Mouse (Mus musculus): ENCODE measurements around the gene Cnbp. TPM values are rescaled to one million over a fixed set of nuclear protein-coding genes. Genes with fewer than 3 reads are reported as not detected.

Cnbp gene
- polyA plus RNA-seq, 1 experiment from 2014 or later: 1,125 TPM

DNA sequence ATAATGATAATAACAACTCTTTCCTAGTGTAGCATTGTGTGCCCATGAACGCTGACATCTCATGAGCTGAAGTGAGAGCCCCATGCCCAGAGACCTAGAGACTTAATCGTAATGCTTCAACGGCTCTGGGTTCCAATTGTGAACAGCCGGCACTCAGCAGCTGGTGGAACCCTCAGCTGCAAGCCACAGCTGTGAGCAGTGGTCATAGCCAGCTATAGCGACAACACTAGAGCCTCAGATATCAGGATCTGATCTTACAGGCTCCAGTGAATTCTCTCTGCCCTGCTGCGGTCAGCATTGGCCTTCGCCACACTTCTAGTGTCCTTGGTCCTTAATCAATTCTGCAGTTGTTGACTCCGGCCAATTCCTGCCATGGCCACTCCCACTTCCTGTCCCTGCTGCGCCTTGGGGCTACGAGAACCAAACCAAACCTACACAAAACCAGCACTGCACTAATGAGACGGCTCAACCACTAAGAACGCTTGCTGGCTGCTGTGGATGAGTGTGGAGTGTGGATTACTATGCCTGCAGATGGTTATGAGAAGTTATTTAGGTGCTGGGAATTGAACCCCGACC is 25.2 kb upstream of the Cnbp start:
- DNase-seq (ENCODE audit: low spot score) (no peak), ATAC-seq (ENCODE audit: low FRiP score) (no peak)
- H3K27me3 ChIP-seq (ENCODE audit: control insufficient read depth, insufficient read depth, low read length): no peaks in the 10 kb centered on the region
- H3K4me2 ChIP-seq (replicated peaks; ENCODE audit: low read depth, low read length): no peak overlapping the region
- no peaks in the 10 kb centered on the region for H3K4me1 ChIP-seq (replicated peaks; ENCODE audit: control insufficient read depth, insufficient read depth, low read length)
- no peaks in the 10 kb centered on the region for H3K9me3 ChIP-seq (ENCODE audit: control insufficient read depth, low read length)
- WGBS: 78% methylated on average over 13 of the region's 13 CpGs
- H3K36me3 ChIP-seq (ENCODE audit: control insufficient read depth, insufficient read depth, low read length): no peaks in the 10 kb centered on the region
- no peak overlapping the region for H3K4me3 ChIP-seq (ENCODE audit: low read depth, low read length)
- no peak overlapping the region for H3K27ac ChIP-seq (ENCODE audit: low read depth, low read length)
- no peak overlapping the region for H3K9ac ChIP-seq (ENCODE audit: low read depth, low read length)

DNA sequence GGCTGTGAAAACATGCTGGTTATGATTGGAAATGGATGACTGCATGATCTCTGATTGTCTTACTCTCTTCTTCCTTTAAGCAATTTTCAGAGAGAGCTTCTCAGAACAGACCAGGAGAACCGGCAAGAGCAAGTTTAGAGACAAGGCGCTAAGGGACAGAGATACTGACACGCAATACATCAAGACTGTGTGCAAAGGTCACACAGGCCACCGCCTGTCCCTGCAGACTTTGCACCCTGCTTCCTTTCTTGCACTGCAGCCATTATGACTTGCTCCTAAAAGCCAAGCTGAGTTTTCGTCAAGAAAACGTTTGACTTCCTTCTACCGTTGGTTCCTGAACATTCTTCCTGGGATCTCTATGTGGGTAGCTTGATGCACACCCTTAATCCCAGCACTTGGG is 24.7 kb upstream of the Cnbp start:
- Histone ChIP-seq H3K9ac (ENCODE audit: low read depth, low read length) (no peak overlapping the region), H3K9me3 (ENCODE audit: control insufficient read depth, low read length) (no peaks in the 10 kb centered on the region), H3K27me3 (ENCODE audit: control insufficient read depth, insufficient read depth, low read length) (no peaks in the 10 kb centered on the region), H3K4me2 (replicated peaks; ENCODE audit: low read depth, low read length) (no peak overlapping the region), H3K27ac (ENCODE audit: low read depth, low read length) (no peak overlapping the region), H3K36me3 (ENCODE audit: control insufficient read depth, insufficient read depth, low read length) (no peaks in the 10 kb centered on the region), H3K4me3 (ENCODE audit: low read depth, low read length) (no peak overlapping the region), H3K4me1 (replicated peaks; ENCODE audit: control insufficient read depth, insufficient read depth, low read length) (no peaks in the 10 kb centered on the region)
- ATAC-seq (ENCODE audit: low FRiP score) (no peak), DNase-seq (ENCODE audit: low spot score) (no peak)
- 91% methylated on average over 7 of the region's 7 CpGs for WGBS

DNA sequence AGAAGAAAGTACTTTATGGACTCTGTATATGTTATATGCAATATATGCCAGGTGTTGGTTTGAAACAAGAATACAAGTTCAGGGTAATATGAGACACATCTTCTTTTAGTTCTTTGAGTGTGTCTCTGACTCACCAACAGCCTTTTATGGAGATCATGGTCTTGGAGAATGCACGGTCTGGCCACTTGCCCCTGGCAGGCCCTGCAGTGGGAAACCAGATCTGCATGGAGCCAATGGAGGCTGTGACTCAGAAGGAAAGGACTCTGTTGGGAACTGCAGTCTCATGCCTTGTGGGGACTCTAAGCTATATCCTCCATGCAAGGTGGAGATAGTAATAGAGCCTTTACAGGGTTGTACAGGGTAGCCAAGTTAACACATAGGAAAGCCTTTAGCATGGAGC is 24.2 kb upstream of the Cnbp start:
- no peaks in the 10 kb centered on the region for H3K4me1 ChIP-seq (replicated peaks; ENCODE audit: control insufficient read depth, insufficient read depth, low read length)
- 92% methylated on average over 1 of the region's 1 CpGs for WGBS
- no peak overlapping the region for H3K27ac ChIP-seq (ENCODE audit: low read depth, low read length)
- no peak overlapping the region for H3K9ac ChIP-seq (ENCODE audit: low read depth, low read length)
- H3K4me2 ChIP-seq (replicated peaks; ENCODE audit: low read depth, low read length): no peak overlapping the region
- ATAC-seq (ENCODE audit: low FRiP score): no peak
- H3K27me3 ChIP-seq (ENCODE audit: control insufficient read depth, insufficient read depth, low read length): no peaks in the 10 kb centered on the region
- H3K9me3 ChIP-seq (ENCODE audit: control insufficient read depth, low read length): no peaks in the 10 kb centered on the region
- H3K4me3 ChIP-seq (ENCODE audit: low read depth, low read length): no peak overlapping the region
- no peak for DNase-seq (ENCODE audit: low spot score)
- H3K36me3 ChIP-seq (ENCODE audit: control insufficient read depth, insufficient read depth, low read length): no peaks in the 10 kb centered on the region

- ATAC-seq (ENCODE audit: low FRiP score): no peak
- WGBS: 92% methylated on average over 2 of the region's 2 CpGs
- H3K4me2 ChIP-seq (replicated peaks; ENCODE audit: low read depth, low read length): no peak overlapping the region
- H3K27me3 ChIP-seq (ENCODE audit: control insufficient read depth, insufficient read depth, low read length): no peaks in the 10 kb centered on the region
- no peaks in the 10 kb centered on the region for H3K4me1 ChIP-seq (replicated peaks; ENCODE audit: control insufficient read depth, insufficient read depth, low read length)
- no peak overlapping the region for H3K9ac ChIP-seq (ENCODE audit: low read depth, low read length)
- H3K9me3 ChIP-seq (ENCODE audit: control insufficient read depth, low read length): no peaks in the 10 kb centered on the region
- H3K27ac ChIP-seq (ENCODE audit: low read depth, low read length): no peak overlapping the region
- H3K4me3 ChIP-seq (ENCODE audit: low read depth, low read length): no peak overlapping the region
- DNase-seq (ENCODE audit: low spot score): no peak
- H3K36me3 ChIP-seq (ENCODE audit: control insufficient read depth, insufficient read depth, low read length): no peaks in the 10 kb centered on the region
Measured at GRCm38 (mm10) chr6:87873963-87874362, 23.1 kb upstream of the Cnbp start.

GRCm38 (mm10) chr6:87873104-87873503 is 22.2 kb upstream of the Cnbp start:
- 33% methylated on average over 1 of the region's 1 CpGs for WGBS
- ATAC-seq (ENCODE audit: low FRiP score): no peak

GRCm38 (mm10) chr6:87871240-87871639 is 20.3 kb upstream of the Cnbp start:
- H3K27me3 ChIP-seq (ENCODE audit: control insufficient read depth, insufficient read depth, low read length): no peaks in the 10 kb centered on the region
- 94% methylated on average over 7 of the region's 7 CpGs for WGBS
- no peak overlapping the region for H3K9ac ChIP-seq (ENCODE audit: low read depth, low read length)
- H3K4me1 ChIP-seq (replicated peaks; ENCODE audit: control insufficient read depth, insufficient read depth, low read length): no peaks in the 10 kb centered on the region
- no peak for ATAC-seq (ENCODE audit: low FRiP score)
- H3K4me3 ChIP-seq (ENCODE audit: low read depth, low read length): no peak overlapping the region
- H3K9me3 ChIP-seq (ENCODE audit: control insufficient read depth, low read length): no peaks in the 10 kb centered on the region
- H3K27ac ChIP-seq (ENCODE audit: low read depth, low read length): no peak overlapping the region
- H3K4me2 ChIP-seq (replicated peaks; ENCODE audit: low read depth, low read length): no peak overlapping the region
- no peak for DNase-seq (ENCODE audit: low spot score)
- no peaks in the 10 kb centered on the region for H3K36me3 ChIP-seq (ENCODE audit: control insufficient read depth, insufficient read depth, low read length)

More at GRCm38 (mm10) chr6:87873104-87873503, 22.2 kb upstream of the Cnbp start:
- no peaks in the 10 kb centered on the region for H3K4me1 ChIP-seq (replicated peaks; ENCODE audit: control insufficient read depth, insufficient read depth, low read length)
- no peak overlapping the region for H3K4me3 ChIP-seq (ENCODE audit: low read depth, low read length)
- no peaks in the 10 kb centered on the region for H3K36me3 ChIP-seq (ENCODE audit: control insufficient read depth, insufficient read depth, low read length)
- DNase-seq (ENCODE audit: low spot score): no peak
- no peak overlapping the region for H3K9ac ChIP-seq (ENCODE audit: low read depth, low read length)
- no peaks in the 10 kb centered on the region for H3K27me3 ChIP-seq (ENCODE audit: control insufficient read depth, insufficient read depth, low read length)
- H3K27ac ChIP-seq (ENCODE audit: low read depth, low read length): no peak overlapping the region
- H3K9me3 ChIP-seq (ENCODE audit: control insufficient read depth, low read length): no peaks in the 10 kb centered on the region
- no peak overlapping the region for H3K4me2 ChIP-seq (replicated peaks; ENCODE audit: low read depth, low read length)

DNA sequence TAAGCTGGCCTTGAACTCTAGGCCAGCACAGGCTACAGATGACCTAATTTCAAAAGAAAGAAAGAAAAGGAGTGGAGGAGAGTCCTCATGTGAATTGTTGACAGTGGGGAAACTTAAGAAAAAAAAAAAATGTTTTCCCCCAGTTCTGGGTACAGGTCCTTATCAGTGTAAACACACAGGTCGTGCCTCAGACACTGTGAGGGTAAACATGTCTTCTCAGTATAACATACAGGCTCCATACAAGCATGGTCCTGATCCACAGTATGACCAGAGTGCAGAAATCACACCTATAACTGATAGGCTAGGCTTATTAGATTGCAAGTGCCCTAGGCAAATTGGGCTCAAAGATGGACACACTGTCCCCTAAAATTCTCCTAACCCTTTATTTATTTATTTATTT is 19.5 kb upstream of the Cnbp start:
- no peak overlapping the region for H3K4me3 ChIP-seq (ENCODE audit: low read depth, low read length)
- ATAC-seq (ENCODE audit: low FRiP score) (no peak), DNase-seq (ENCODE audit: low spot score) (no peak)
- no peak overlapping the region for H3K9ac ChIP-seq (ENCODE audit: low read depth, low read length)
- no peaks in the 10 kb centered on the region for H3K9me3 ChIP-seq (ENCODE audit: control insufficient read depth, low read length)
- H3K4me1 ChIP-seq (replicated peaks; ENCODE audit: control insufficient read depth, insufficient read depth, low read length): no peaks in the 10 kb centered on the region
- H3K27ac ChIP-seq (ENCODE audit: low read depth, low read length): no peak overlapping the region
- H3K27me3 ChIP-seq (ENCODE audit: control insufficient read depth, insufficient read depth, low read length): no peaks in the 10 kb centered on the region
- no peak overlapping the region for H3K4me2 ChIP-seq (replicated peaks; ENCODE audit: low read depth, low read length)
- WGBS: 74% methylated on average over 1 of the region's 1 CpGs
- no peaks in the 10 kb centered on the region for H3K36me3 ChIP-seq (ENCODE audit: control insufficient read depth, insufficient read depth, low read length)

DNA sequence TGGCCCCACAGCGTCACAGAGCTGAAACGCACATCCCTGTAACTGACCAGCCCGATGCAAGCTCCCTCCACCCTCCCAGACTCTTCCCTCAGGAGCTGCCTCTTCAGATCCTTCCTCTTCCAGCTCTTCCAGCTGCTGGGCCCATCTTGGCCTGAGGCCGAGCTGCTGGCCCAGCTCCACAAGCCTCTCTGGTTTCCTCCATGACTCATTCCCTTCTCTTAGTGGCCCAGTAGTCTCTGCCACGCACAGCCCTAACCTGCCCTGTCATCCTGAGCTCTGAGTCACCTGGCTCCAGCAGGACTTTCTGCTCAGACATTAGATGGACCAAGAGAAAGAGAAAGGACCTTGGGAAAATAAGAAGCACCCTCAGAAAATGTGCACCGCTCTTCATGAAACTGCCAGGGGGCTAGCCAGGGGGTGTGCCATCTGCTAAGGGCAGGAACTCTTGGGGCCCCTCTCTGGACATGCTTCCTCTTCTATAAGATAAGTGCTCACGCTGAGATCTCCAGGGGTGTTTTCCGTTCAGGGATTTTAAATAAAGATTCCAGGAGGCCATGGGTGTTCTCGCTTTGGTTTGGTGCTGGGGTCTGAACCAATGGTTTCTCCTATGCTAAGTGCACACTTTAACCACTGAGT is 18.1 kb upstream of the Cnbp start:
- H3K4me3 ChIP-seq (ENCODE audit: low read depth, low read length): no peak overlapping the region
- no peaks in the 10 kb centered on the region for H3K9me3 ChIP-seq (ENCODE audit: control insufficient read depth, low read length)
- DNase-seq (ENCODE audit: low spot score): no peak
- H3K4me2 ChIP-seq (replicated peaks; ENCODE audit: low read depth, low read length): no peak overlapping the region
- no peak overlapping the region for H3K9ac ChIP-seq (ENCODE audit: low read depth, low read length)
- H3K4me1 ChIP-seq (replicated peaks; ENCODE audit: control insufficient read depth, insufficient read depth, low read length): no peaks in the 10 kb centered on the region
- H3K36me3 ChIP-seq (ENCODE audit: control insufficient read depth, insufficient read depth, low read length): no peaks in the 10 kb centered on the region
- ATAC-seq (ENCODE audit: low FRiP score): no peak
- WGBS: 82% methylated on average over 9 of the region's 9 CpGs
- no peaks in the 10 kb centered on the region for H3K27me3 ChIP-seq (ENCODE audit: control insufficient read depth, insufficient read depth, low read length)
- no peak overlapping the region for H3K27ac ChIP-seq (ENCODE audit: low read depth, low read length)

GRCm38 (mm10) chr6:87867256-87867655 is 16.4 kb upstream of the Cnbp start:
- no peak overlapping the region for H3K4me2 ChIP-seq (replicated peaks; ENCODE audit: low read depth, low read length)
- no peaks in the 10 kb centered on the region for H3K27me3 ChIP-seq (ENCODE audit: control insufficient read depth, insufficient read depth, low read length)
- H3K27ac ChIP-seq (ENCODE audit: low read depth, low read length): no peak overlapping the region
- no peak overlapping the region for H3K9ac ChIP-seq (ENCODE audit: low read depth, low read length)
- ATAC-seq (ENCODE audit: low FRiP score) (no peak), DNase-seq (ENCODE audit: low spot score) (no peak)
- no peak overlapping the region for H3K4me3 ChIP-seq (ENCODE audit: low read depth, low read length)
- no peaks in the 10 kb centered on the region for H3K4me1 ChIP-seq (replicated peaks; ENCODE audit: control insufficient read depth, insufficient read depth, low read length)
- WGBS: 85% methylated on average over 2 of the region's 2 CpGs
- no peaks in the 10 kb centered on the region for H3K9me3 ChIP-seq (ENCODE audit: control insufficient read depth, low read length)
- no peaks in the 10 kb centered on the region for H3K36me3 ChIP-seq (ENCODE audit: control insufficient read depth, insufficient read depth, low read length)
